Mouse (Mus musculus): ENCODE measurements around the gene Rsl1d1. TPM values are rescaled to one million over a fixed set of nuclear protein-coding genes. Genes with fewer than 3 reads are reported as not detected.

Gene Rsl1d1
- 160 and 167 TPM in 2 replicates for polyA plus RNA-seq (2015; fragmentation: Nextera tagmentation; extraction: Ambion mirVana)

DNA sequence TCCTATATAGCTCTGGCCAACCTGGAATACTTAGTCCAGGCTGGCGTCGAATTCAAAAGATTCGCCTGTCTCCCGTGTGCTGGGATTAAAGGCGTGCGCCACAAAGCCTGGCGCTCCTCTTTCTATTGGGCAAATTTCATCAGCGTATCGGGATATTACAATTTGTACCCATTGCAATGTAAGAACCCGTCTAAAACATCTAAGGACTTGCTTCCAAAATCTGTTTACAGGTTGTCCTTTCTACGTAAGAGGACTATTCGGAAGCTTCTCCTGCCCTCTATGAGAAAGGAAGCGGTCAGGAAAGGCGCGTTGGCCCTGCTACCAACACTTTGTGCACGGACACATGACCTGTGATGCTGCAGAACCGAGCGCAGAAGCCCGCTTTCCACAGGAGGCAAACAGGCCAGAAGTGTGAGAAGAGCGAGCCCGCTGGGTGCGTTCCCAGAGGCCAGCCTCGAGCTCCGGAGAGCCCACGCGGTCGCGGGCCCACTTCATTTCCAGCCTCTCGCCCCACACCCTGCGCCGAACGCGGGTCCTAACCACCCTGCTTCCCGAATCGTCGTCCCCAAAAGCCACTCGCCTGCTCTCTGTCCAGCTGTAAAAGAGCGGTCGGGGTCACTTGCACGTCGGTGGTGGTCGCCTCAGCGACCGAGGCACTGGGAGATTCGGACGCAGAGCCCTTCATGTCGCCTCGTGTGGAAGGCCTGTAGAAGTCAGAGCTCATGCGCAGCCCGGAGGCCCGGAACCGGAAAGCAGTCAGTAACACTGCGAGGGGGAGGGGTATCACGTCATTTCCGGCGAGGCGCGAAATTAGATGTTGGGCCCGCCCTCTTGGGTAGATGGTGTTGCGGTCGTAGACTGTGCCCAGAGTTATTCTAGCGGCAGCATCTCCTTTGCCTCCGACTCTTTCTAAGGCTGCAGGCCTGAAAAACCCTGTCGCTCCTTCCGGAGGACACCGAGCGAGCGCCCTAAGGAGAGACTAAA lies at the start of gene Rsl1d1:
Gene Rsl1d1, minus strand, starts transcription at position 761 of the 984 bp plus-strand sequence.
- peak within 1 kb of the TSS; percentile 74 for H3K9ac ChIP-seq (ENCODE audit: low read depth, low read length)
- DNase-seq (ENCODE audit: low spot score) (peak; percentile 98), ATAC-seq (replicated peaks; ENCODE audit: low FRiP score, low read depth) (peak; percentile 98)
- H3K4me3 ChIP-seq (replicated peaks; ENCODE audit: low read depth, low read length): peak within 1 kb of the TSS; percentile 62
- peak within 1 kb of the TSS; percentile 93 for H3K4me2 ChIP-seq (ENCODE audit: low read length)
- TF ChIP-seq CTCF (IDR thresholded peaks at IDR 0.05; ENCODE audit: low read depth): no peak
- no peaks in the 10 kb centered on the region for H3K9me3 ChIP-seq (replicated peaks; ENCODE audit: low read length)
- peaks cover 23% of the 10 kb centered on the region for H3K36me3 ChIP-seq (ENCODE audit: insufficient read depth, low read length)
- under 1% methylated on average over 68 of the region's 68 CpGs for WGBS
- H3K27ac ChIP-seq: peak within 1 kb of the TSS; percentile 82
- peaks cover 14% of the 10 kb centered on the region; the same call in 1 of the 2 replicates for H3K4me1 ChIP-seq (replicated peaks; ENCODE audit: insufficient read depth, low read length)
- H3K27me3 ChIP-seq (ENCODE audit: insufficient read depth, low read length): no peaks in the 10 kb centered on the region

DNA sequence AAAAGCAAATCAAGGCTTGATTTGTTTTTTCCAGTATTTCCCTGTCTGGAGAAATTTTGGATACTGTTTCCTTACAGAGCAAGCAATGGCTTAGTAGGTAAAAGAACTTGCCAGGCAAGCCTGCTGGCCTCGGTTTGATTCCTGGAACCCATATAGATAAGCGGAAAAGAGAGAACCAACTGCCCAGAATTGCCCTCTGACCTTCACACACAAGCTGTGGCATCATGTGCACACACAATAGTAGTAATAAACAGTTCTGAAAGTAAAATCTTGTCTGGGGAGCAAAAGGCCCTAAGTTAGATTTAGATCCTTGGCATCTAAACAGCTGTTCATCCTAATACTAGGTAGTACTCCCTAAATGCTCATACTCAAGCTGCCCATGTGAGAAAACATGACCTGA lies 44.7 kb upstream of the Rsl1d1 start:
- 67% methylated on average over 2 of the region's 2 CpGs for WGBS
- no peaks in the 10 kb centered on the region for H3K36me3 ChIP-seq (ENCODE audit: insufficient read depth, low read length)
- TF ChIP-seq CTCF (IDR thresholded peaks at IDR 0.05; ENCODE audit: low read depth): no peak
- H3K27ac ChIP-seq: no peak overlapping the region
- H3K4me1 ChIP-seq (replicated peaks; ENCODE audit: insufficient read depth, low read length): peaks cover 9% of the 10 kb centered on the region; the same call in 1 of the 2 replicates
- H3K27me3 ChIP-seq (ENCODE audit: insufficient read depth, low read length): no peaks in the 10 kb centered on the region
- H3K9me3 ChIP-seq (replicated peaks; ENCODE audit: low read length): no peaks in the 10 kb centered on the region
- H3K4me3 ChIP-seq (replicated peaks; ENCODE audit: low read depth, low read length): no peak overlapping the region
- ATAC-seq (replicated peaks; ENCODE audit: low FRiP score, low read depth) (no peak), DNase-seq (ENCODE audit: low spot score) (no peak)
- H3K4me2 ChIP-seq (ENCODE audit: low read length): no peak overlapping the region
- H3K9ac ChIP-seq (ENCODE audit: low read depth, low read length): no peak overlapping the region

GRCm38 (mm10) chr16:11245767-11246166 lies 42.6 kb upstream of the Rsl1d1 start:
- no peak for ATAC-seq (replicated peaks; ENCODE audit: low FRiP score, low read depth)

DNA sequence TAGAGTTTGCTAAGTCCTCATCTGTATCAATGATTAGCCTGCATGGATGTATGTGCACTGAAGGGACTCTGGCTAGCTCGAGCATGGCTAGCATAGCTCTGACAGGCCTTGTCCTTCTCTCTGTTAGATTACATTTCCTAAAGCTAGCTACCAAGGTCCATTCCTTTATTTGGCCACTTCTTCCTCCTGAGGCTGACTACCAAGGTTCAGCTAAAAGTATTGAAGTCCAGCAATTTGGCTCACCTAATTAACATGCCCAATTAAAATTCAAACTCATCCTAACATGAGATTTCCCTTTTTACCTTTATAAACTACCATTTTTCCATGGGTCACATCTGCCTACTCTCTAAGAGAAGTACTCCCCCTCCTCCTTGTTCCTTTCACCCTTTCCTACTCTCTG lies 39.3 kb upstream of the Rsl1d1 start:
- Histone ChIP-seq H3K4me2 (ENCODE audit: low read length) (no peak overlapping the region), H3K9me3 (replicated peaks; ENCODE audit: low read length) (no peaks in the 10 kb centered on the region), H3K4me3 (replicated peaks; ENCODE audit: low read depth, low read length) (no peak overlapping the region), H3K4me1 (replicated peaks; ENCODE audit: insufficient read depth, low read length) (no peaks in the 10 kb centered on the region), H3K27ac (no peak overlapping the region), H3K27me3 (ENCODE audit: insufficient read depth, low read length) (no peaks in the 10 kb centered on the region), H3K9ac (ENCODE audit: low read depth, low read length) (no peak overlapping the region), H3K36me3 (ENCODE audit: insufficient read depth, low read length) (0 out of 2 replicates have a peak, but pooled peaks cover 4% of the 10 kb centered on the region)
- ATAC-seq (replicated peaks; ENCODE audit: low FRiP score, low read depth) (no peak), DNase-seq (ENCODE audit: low spot score) (no peak)
- WGBS: 48% methylated on average over 1 of the region's 1 CpGs
- no peak for TF ChIP-seq CTCF (IDR thresholded peaks at IDR 0.05; ENCODE audit: low read depth)

More at GRCm38 (mm10) chr16:11245767-11246166, 42.6 kb upstream of the Rsl1d1 start:
- WGBS: 74% methylated on average over 9 of the region's 9 CpGs
- Histone ChIP-seq H3K9me3 (replicated peaks; ENCODE audit: low read length) (no peaks in the 10 kb centered on the region), H3K27ac (no peak overlapping the region), H3K36me3 (ENCODE audit: insufficient read depth, low read length) (no peaks in the 10 kb centered on the region), H3K4me1 (replicated peaks; ENCODE audit: insufficient read depth, low read length) (no peaks in the 10 kb centered on the region), H3K4me2 (ENCODE audit: low read length) (no peak overlapping the region), H3K27me3 (ENCODE audit: insufficient read depth, low read length) (no peaks in the 10 kb centered on the region), H3K4me3 (replicated peaks; ENCODE audit: low read depth, low read length) (no peak overlapping the region), H3K9ac (ENCODE audit: low read depth, low read length) (no peak overlapping the region)
- no peak for DNase-seq (ENCODE audit: low spot score)
- no peak for TF ChIP-seq CTCF (IDR thresholded peaks at IDR 0.05; ENCODE audit: low read depth)

DNA sequence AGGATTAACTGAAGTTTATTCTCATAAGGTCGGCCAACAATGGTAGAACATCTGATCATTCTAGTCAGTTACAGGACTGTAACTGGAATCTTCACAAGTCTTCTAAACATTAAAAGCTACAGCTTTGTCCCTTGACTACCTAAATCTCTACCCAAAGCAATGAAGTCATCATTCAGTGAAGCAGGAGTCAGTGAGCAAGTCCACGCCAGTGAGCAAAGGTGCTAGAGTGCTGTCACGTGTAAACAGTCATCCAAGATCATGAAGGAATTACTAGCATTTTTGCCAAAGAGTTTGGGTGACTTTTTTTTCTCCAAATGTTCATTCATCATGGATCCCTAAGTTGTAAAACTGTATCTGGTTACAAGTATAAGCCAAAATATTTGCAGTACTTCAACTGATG lies 14.7 kb upstream of the Rsl1d1 start:
- Histone ChIP-seq H3K4me1 (replicated peaks; ENCODE audit: insufficient read depth, low read length) (no peaks in the 10 kb centered on the region), H3K36me3 (ENCODE audit: insufficient read depth, low read length) (peaks cover 24% of the 10 kb centered on the region), H3K27me3 (ENCODE audit: insufficient read depth, low read length) (no peaks in the 10 kb centered on the region), H3K9me3 (replicated peaks; ENCODE audit: low read length) (no peaks in the 10 kb centered on the region), H3K4me2 (ENCODE audit: low read length) (no peak overlapping the region), H3K4me3 (replicated peaks; ENCODE audit: low read depth, low read length) (no peak overlapping the region), H3K27ac (no peak overlapping the region), H3K9ac (ENCODE audit: low read depth, low read length) (no peak overlapping the region)
- TF ChIP-seq CTCF (IDR thresholded peaks at IDR 0.05; ENCODE audit: low read depth): no peak
- ATAC-seq (replicated peaks; ENCODE audit: low FRiP score, low read depth) (no peak), DNase-seq (ENCODE audit: low spot score) (no peak)
- 81% methylated on average over 3 of the region's 3 CpGs for WGBS

- 0 out of 2 replicates have a peak, but pooled peaks have one; percentile 38 for ATAC-seq (replicated peaks; ENCODE audit: low FRiP score, low read depth)
- TF ChIP-seq CTCF (IDR thresholded peaks at IDR 0.05; ENCODE audit: low read depth): no peak
- Histone ChIP-seq H3K4me3 (replicated peaks; ENCODE audit: low read depth, low read length) (peak overlapping the region; percentile 62), H3K4me1 (replicated peaks; ENCODE audit: insufficient read depth, low read length) (peaks cover 14% of the 10 kb centered on the region; the same call in 1 of the 2 replicates), H3K9ac (ENCODE audit: low read depth, low read length) (peak overlapping the region; percentile 74), H3K9me3 (replicated peaks; ENCODE audit: low read length) (no peaks in the 10 kb centered on the region), H3K27ac (peak overlapping the region; percentile 82; the same call in 1 of the 2 replicates), H3K27me3 (ENCODE audit: insufficient read depth, low read length) (no peaks in the 10 kb centered on the region), H3K4me2 (ENCODE audit: low read length) (peak overlapping the region; percentile 93), H3K36me3 (ENCODE audit: insufficient read depth, low read length) (peaks cover 14% of the 10 kb centered on the region; the same call in 1 of the 2 replicates)
- 3% methylated on average over 24 of the region's 24 CpGs for WGBS
- DNase-seq (ENCODE audit: low spot score): no peak
These were observed 664 bp upstream of the Rsl1d1 start for GRCm38 (mm10) chr16:11203600-11204390.
